Mouse (Mus musculus): ENCODE measurements around the gene Pafah1b1.

- TF ChIP-seq HCFC1 (IDR thresholded peaks at IDR 0.05; ENCODE audit: borderline replicate concordance, insufficient read depth, low read length) (no peak), CHD2 (IDR thresholded peaks at IDR 0.05; ENCODE audit: low read depth, low read length) (no peak)
Measured at GRCm38 (mm10) chr11:74704068-74704467, 20.4 kb downstream of the Pafah1b1 start.

Measured in ES-E14 (cell line).